Mouse (Mus musculus): ENCODE measurements around the gene Stk26. TPM values are rescaled to one million over a fixed set of nuclear protein-coding genes. Genes with fewer than 3 reads are reported as not detected.

Stk26 gene
- polyA plus RNA-seq, 1 experiment from 2014 or later: 0.46 TPM

DNA sequence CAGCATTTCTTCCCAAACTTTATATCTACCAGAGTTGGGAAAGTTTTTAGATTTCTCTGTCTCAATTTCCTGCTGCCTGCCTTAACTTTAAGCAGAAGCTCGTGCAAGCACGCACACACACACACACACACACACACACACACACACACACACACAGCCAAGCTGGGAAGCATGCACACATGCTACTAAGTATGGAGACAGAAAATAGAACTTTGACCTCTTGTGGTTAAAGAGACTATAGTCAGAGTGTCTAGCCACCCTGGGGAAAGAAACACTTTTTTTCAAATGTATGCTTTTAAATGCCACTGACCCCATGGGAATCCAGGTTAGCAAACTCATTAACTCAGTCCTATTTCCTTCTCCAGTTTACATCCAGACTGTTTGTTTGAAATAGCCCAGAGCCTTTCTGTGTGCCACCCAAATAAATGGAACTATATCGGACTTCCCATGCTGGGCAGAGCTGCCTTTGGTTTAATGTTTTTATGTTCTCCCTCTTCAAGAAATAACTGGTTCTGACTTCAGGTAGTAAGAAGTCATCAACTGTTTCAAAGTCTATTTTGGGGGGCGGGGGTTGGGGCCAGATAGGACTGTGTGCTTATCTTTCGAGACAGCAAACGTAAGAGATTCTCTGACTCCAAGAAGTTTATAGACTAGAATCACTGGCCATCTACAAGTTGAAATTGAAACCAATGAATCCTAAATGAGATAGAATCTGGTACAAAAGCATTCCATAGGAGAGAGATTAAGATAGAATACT is 9.8 kb downstream of the Stk26 start:
- Histone ChIP-seq H3K27me3 (replicated peaks) (no peaks in the 10 kb centered on the region), H3K27ac (no peak overlapping the region), H3K4me3 (no peak overlapping the region), H3K9ac (no peak overlapping the region), H3K9me3 (no peaks in the 10 kb centered on the region), H3K36me3 (replicated peaks) (no peaks in the 10 kb centered on the region), H3K4me1 (no peaks in the 10 kb centered on the region), H3K4me2 (no peak overlapping the region)
- no peak for ATAC-seq (replicated peaks)
- WGBS: 91% methylated on average over 6 of the region's 6 CpGs

DNA sequence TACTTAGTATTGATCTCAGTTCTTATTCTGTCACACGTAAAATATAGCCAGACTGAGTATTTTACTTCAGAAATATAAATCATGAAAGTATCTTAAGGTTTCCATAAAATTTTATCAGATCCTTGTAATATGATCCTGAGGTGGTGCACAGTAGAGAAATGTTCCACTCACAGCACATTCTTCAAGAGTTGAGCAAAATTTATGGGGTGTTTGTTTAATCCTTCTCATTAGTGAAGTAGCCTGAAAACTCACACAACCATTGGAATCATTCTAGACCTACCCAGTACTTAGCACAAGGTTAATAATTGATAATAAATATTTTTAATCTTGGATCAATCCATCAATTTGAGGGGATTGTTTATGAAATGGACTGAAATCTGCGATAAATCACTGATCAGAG is 22.9 kb downstream of the Stk26 start:
- 79% methylated on average over 2 of the region's 2 CpGs for WGBS

DNA sequence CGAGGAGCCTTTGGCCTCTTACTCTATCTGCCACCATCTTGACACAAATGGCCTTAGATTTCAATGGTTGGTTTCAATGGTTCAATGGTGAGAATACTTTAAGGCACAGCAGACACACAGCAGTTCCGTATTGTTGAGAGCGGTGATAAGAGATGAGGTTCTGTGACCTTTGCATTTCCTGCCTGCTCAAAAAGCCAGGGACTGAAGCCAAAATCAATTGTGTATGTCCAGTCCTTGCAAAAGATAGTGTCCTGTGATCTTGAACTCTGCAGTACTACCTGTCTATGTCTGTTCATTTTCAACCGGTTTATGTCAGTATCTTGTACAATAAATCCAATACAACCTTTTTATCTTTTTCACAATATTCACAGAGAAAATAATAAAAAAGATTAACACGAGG is 23.9 kb downstream of the Stk26 start:
- no peaks in the 10 kb centered on the region for H3K9me3 ChIP-seq
- no peaks in the 10 kb centered on the region for H3K27me3 ChIP-seq (replicated peaks)
- no peak overlapping the region for H3K4me3 ChIP-seq
- H3K4me2 ChIP-seq: no peak overlapping the region
- no peaks in the 10 kb centered on the region for H3K36me3 ChIP-seq (replicated peaks)
- H3K9ac ChIP-seq: no peak overlapping the region
- WGBS: 81% methylated on average over 5 of the region's 5 CpGs
- H3K4me1 ChIP-seq: no peaks in the 10 kb centered on the region
- ATAC-seq (replicated peaks): no peak
- H3K27ac ChIP-seq: no peak overlapping the region

More for the DNA sequence above, 22.9 kb downstream of the Stk26 start:
- Histone ChIP-seq H3K27ac (no peak overlapping the region), H3K4me2 (no peak overlapping the region), H3K9ac (no peak overlapping the region), H3K4me1 (no peaks in the 10 kb centered on the region), H3K9me3 (no peaks in the 10 kb centered on the region), H3K4me3 (no peak overlapping the region), H3K36me3 (replicated peaks) (no peaks in the 10 kb centered on the region), H3K27me3 (replicated peaks) (no peaks in the 10 kb centered on the region)
- no peak for ATAC-seq (replicated peaks)

DNA sequence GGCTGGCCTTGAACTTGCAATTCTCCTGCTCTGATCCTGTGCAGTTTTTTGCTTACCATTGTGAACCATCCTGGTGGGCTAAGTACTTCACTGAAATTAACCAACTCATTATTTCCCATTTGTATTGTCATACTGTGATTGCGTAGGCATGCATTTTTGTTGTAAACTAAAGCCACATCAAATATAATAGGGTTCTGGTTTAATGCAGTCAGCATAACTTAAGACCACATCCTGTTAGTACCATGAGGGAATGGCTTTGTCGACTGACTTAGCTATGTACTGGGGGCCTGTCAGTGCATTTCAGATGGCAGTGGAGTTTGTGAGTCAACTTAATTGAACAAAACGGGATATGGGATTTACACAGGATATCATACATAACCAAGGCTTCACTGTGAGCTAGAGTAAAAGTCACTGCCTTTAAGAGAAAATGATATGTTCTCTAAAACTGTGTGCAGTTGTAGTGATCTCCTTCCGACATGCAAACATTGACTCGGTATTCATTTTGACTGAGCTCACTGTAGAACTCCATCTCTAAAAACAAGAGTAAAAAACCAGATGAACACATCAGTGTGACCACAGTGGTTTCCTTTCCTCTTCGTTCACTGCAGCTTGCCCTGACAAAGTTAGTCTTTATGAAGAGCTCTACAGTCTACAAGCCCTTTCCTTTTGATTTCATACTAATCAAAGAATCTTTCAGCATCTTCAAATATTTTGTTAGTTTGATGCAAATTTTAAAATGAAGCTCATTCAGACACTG is 33.6 kb downstream of the Stk26 start:
- H3K27me3 ChIP-seq (replicated peaks): no peaks in the 10 kb centered on the region
- H3K4me1 ChIP-seq: no peaks in the 10 kb centered on the region
- 87% methylated on average over 6 of the region's 6 CpGs for WGBS
- H3K9me3 ChIP-seq: no peaks in the 10 kb centered on the region
- no peak overlapping the region for H3K4me3 ChIP-seq
- H3K36me3 ChIP-seq (replicated peaks): no peaks in the 10 kb centered on the region
- no peak overlapping the region for H3K27ac ChIP-seq
- H3K9ac ChIP-seq: no peak overlapping the region
- no peak for ATAC-seq (replicated peaks)
- no peak overlapping the region for H3K4me2 ChIP-seq

DNA sequence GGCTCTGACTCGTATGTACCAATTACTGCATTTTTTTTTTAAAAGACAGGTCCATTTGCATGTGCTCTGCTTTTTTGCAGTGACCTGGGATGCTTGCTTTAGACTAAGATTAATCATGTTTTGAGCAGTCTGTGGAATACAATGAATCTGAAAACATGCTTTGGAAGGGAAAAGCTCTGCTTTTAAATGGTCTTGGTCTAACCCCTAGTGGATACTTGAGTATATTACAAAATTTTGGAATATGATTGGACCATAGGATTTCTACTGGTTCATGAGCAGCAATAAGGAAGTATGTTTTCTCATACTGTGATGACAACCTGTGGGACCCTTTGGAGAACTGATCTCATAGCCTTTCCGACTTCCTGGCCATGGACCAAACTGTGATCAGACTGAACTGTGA is 47.2 kb downstream of the Stk26 start:
- no peaks in the 10 kb centered on the region for H3K4me1 ChIP-seq
- H3K27me3 ChIP-seq (replicated peaks): no peaks in the 10 kb centered on the region
- no peak overlapping the region for H3K4me2 ChIP-seq
- H3K9me3 ChIP-seq: no peaks in the 10 kb centered on the region
- no peak overlapping the region for H3K4me3 ChIP-seq
- 82% methylated on average over 2 of the region's 2 CpGs for WGBS
- no peaks in the 10 kb centered on the region for H3K36me3 ChIP-seq (replicated peaks)
- H3K9ac ChIP-seq: no peak overlapping the region
- ATAC-seq (replicated peaks): no peak
- no peak overlapping the region for H3K27ac ChIP-seq

DNA sequence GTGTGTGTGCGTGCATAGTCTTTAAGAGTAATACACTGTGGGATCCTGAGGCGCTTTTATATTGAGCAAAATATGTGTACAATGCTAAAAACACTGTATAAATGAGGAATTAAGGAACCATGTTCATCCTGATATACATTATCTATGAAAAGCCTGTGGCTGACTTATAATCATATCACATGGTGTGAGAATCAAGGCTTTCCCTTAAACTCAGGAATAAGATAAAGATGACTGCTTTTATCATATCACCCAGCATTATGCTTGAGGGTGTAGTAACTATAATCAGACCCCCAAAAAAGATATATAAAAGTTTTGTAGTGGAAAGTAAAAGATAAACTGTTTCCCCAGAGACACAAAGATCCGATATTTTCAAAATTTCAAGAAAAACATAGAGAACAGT is 62.6 kb downstream of the Stk26 start:
- H3K4me2 ChIP-seq: no peak overlapping the region
- H3K27ac ChIP-seq: no peak overlapping the region
- no peaks in the 10 kb centered on the region for H3K36me3 ChIP-seq (replicated peaks)
- WGBS: 80% methylated on average over 3 of the region's 3 CpGs
- no peak overlapping the region for H3K9ac ChIP-seq
- H3K4me1 ChIP-seq: no peaks in the 10 kb centered on the region
- ATAC-seq (replicated peaks): no peak
- H3K9me3 ChIP-seq: no peaks in the 10 kb centered on the region
- no peaks in the 10 kb centered on the region for H3K27me3 ChIP-seq (replicated peaks)
- H3K4me3 ChIP-seq: no peak overlapping the region

DNA sequence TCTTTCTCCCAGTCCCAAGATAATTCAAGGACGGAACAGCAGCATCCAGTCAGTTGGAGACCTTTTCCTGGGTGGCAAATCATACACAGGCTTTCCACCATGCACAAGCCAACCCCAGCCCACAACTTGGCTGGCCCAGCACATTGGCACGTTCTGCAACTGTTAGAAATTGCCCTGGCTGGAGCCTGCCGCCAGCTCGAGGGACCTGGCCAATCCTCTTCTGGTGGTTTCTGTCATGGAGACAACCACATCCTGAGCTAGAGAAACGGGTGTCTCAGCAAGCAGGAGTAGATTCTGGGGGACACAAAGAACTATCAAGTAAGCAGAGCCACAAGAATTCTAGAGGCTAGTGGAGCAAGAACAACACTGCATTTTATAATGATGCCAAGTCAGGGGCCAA is 69.1 kb downstream of the Stk26 start:
- H3K4me3 ChIP-seq: no peak overlapping the region
- H3K4me2 ChIP-seq: no peak overlapping the region
- no peak for ATAC-seq (replicated peaks)
- no peaks in the 10 kb centered on the region for H3K27me3 ChIP-seq (replicated peaks)
- H3K27ac ChIP-seq: no peak overlapping the region
- no peaks in the 10 kb centered on the region for H3K36me3 ChIP-seq (replicated peaks)
- no peak overlapping the region for H3K9ac ChIP-seq
- WGBS: 79% methylated on average over 5 of the region's 5 CpGs
- no peaks in the 10 kb centered on the region for H3K9me3 ChIP-seq
- H3K4me1 ChIP-seq: no peaks in the 10 kb centered on the region

DNA sequence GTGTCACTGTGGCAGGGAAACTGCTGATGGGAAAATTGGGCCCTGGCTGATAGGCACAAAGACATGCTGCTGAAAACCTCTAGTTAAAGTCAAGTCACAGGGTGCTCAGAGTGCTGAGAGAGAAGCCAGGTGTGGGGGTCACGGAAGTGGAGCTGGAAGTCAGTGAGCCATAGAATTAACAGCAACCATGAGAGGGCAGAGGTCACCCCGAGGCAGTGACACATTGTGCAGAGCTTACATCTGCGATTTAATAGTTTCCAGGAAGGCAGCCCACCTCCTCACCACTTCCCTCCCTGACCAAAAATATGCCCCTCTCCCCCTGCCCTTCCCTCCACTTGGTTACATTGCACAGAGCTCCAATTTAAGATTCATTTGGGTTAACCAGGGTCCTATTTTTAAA is 76.5 kb downstream of the Stk26 start:
- Histone ChIP-seq H3K27me3 (replicated peaks) (no peaks in the 10 kb centered on the region), H3K9me3 (no peaks in the 10 kb centered on the region), H3K36me3 (replicated peaks) (no peaks in the 10 kb centered on the region), H3K4me2 (no peak overlapping the region), H3K4me3 (no peak overlapping the region), H3K27ac (no peak overlapping the region), H3K9ac (no peak overlapping the region), H3K4me1 (no peaks in the 10 kb centered on the region)
- ATAC-seq (replicated peaks): no peak
- 52% methylated on average over 3 of the region's 3 CpGs for WGBS

DNA sequence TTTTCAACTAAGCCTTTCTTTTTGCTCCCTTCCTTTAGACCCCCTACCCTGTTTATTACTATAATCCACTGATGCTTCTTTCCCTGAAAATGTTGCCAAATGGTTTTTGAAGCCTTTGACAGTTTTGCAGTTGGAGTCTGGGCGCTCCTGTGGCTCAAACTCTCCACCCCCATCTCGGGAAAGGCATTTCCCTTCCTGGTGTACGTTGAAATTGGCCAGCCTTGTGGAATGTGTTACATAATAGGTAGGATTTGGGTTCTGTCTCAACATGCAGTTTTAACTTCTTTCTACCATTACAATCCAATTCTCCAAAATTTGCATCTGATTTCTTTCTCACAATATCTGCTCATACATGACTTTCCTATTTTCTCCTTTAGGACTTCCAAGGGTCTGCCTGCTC is 77.9 kb downstream of the Stk26 start:
- ATAC-seq (replicated peaks): no peak
- H3K9ac ChIP-seq: no peak overlapping the region
- no peak overlapping the region for H3K27ac ChIP-seq
- 53% methylated on average over 3 of the region's 3 CpGs for whole genome bisulfite sequencing
- no peaks in the 10 kb centered on the region for H3K4me1 ChIP-seq
- no peaks in the 10 kb centered on the region for H3K36me3 ChIP-seq (replicated peaks)
- no peak overlapping the region for H3K4me3 ChIP-seq
- H3K9me3 ChIP-seq: no peaks in the 10 kb centered on the region
- H3K4me2 ChIP-seq: no peak overlapping the region
- no peaks in the 10 kb centered on the region for H3K27me3 ChIP-seq (replicated peaks)

DNA sequence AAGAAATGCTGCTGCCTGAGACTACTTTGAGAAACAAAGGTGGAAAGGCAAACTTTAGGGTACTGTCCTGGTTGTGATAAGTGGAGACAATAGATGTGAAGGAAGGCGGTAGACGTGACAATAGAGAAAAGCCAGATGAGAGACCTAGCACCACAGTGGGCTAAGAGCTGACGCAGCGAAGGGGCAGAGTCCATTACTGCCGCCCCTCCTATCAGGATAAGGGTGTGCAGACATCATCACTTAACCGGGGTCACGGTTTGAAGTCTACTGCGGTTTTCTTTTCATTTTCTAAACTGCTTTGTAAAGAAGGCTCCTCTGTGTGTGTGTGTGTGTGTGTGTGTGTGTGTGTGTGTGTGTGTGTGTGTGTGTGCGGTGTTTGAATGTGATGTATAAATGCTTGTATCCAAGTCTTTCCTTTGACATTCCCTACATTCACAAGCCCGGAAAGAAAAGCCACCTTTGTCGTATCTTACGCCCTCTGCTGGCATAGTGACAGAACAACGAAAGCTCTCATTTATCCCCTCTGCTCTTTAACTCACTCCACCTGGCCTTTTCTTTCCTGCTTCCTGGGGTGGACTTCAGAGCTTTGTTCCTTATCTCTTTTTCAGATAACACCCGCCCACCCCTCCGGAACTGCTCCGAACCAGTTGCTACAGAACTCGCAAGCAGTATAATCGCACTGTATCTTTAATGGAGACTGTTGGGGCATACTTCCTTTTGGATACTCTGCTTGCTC is 84.0 kb downstream of the Stk26 start:
- no peaks in the 10 kb centered on the region for H3K27me3 ChIP-seq (replicated peaks)
- H3K4me1 ChIP-seq: no peaks in the 10 kb centered on the region
- 47% methylated on average over 18 of the region's 18 CpGs for WGBS
- H3K9ac ChIP-seq: no peak overlapping the region
- ATAC-seq (replicated peaks): no peak
- no peaks in the 10 kb centered on the region for H3K9me3 ChIP-seq
- no peak overlapping the region for H3K27ac ChIP-seq
- no peak overlapping the region for H3K4me2 ChIP-seq
- H3K4me3 ChIP-seq: no peak overlapping the region
- H3K36me3 ChIP-seq (replicated peaks): no peaks in the 10 kb centered on the region

DNA sequence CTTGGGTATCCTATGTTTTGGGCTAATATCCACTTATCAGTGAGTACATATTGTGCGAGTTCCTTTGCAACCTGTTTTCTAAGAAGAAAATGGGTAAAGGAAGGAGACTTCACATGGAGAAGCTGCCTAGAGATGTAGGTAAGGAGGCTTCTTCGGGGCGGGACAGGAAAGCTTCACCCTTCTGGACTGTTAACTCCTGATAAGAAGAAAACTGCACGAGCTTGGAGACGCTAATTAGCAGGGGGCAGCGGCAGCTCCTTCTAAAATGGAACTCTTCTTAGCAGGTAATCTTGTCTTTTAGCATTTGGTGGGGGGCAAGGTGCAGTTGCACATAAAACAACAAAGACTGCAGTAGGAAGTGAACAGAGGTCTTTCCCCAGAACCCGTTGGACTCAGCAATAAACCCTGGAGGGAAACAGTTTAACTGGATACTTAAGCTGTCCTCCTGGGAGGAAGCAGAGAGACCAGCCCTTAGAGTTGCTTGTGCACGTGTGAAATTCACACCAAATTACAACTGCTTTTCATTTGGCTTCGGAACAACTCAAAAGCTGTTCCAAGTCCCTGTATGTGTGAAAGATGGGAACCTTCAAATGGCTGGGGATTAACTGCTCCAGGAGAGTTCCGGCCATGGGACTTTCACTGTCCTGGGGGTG is 86.2 kb downstream of the Stk26 start:
- H3K4me2 ChIP-seq: no peak overlapping the region

DNA sequence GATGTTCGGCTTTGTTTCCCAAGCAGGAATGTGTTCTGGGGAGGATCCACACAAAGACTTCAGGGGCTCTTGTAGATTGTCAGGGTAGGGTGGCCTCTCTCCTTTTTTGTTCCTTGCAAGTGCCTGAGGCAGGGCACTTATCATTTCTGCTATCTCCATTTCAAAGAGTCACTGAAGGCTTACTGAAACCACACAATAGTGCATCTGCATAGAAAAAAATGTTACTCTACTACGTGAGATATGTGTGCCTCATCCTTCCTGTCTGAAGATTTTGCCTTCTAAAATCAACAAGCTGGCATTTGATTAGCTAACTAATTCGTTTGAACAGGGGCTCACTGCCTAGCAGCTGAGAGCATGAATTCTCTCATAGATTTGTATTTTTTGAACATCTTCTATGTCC is 89.5 kb downstream of the Stk26 start:
- no peak overlapping the region for H3K4me3 ChIP-seq
- 45% methylated on average over 3 of the region's 3 CpGs for WGBS
- H3K9me3 ChIP-seq: no peaks in the 10 kb centered on the region
- no peaks in the 10 kb centered on the region for H3K4me1 ChIP-seq
- H3K27ac ChIP-seq: no peak overlapping the region
- H3K27me3 ChIP-seq (replicated peaks): no peaks in the 10 kb centered on the region
- no peak overlapping the region for H3K9ac ChIP-seq
- H3K36me3 ChIP-seq (replicated peaks): no peaks in the 10 kb centered on the region
- H3K4me2 ChIP-seq: no peak overlapping the region
- ATAC-seq (replicated peaks): no peak

More for the DNA sequence above, 86.2 kb downstream of the Stk26 start:
- no peak overlapping the region for H3K4me3 ChIP-seq
- no peaks in the 10 kb centered on the region for H3K9me3 ChIP-seq
- no peak overlapping the region for H3K27ac ChIP-seq
- H3K27me3 ChIP-seq (replicated peaks): no peaks in the 10 kb centered on the region
- 75% methylated on average over 10 of the region's 10 CpGs for WGBS
- no peak overlapping the region for H3K9ac ChIP-seq
- no peaks in the 10 kb centered on the region for H3K4me1 ChIP-seq
- no peaks in the 10 kb centered on the region for H3K36me3 ChIP-seq (replicated peaks)
- ATAC-seq (replicated peaks): no peak
